ENCODE assay signal across 30 mouse cellular contexts in genomic region chr1:39005751-39006354, GRCm38 (mm10). TPM values are rescaled to one million over a fixed set of nuclear protein-coding genes. Genes with fewer than 3 reads are reported as not detected.
DNase-seq lines count a peak whose midpoint lies in the region; ATAC-seq and TF ChIP-seq lines count a peak whose summit lies in the region.
"Had no signal": no experiment of that assay in that cellular context is flagged by ENCODE, and none has a peak within 500 bp of the region (broad histone marks: within the 10 kb centered on the region; RNA-seq: fewer than 3 reads in every experiment).

No protein-coding gene starts in this region.

- TF ChIP-seq POLR2A in ES-Bruce4 (IDR thresholded peaks at IDR 0.05; ENCODE audit: insufficient read depth, low read length), result no peak

- WGBS in kidney, embryonic 14.5 days, result 57% methylated on average over 10 of the region's 10 CpGs

- no peak for TF ChIP-seq CTCF in ES-Bruce4 (IDR thresholded peaks at IDR 0.05; ENCODE audit: low read depth, low read length)

- no peak overlapping the region for H3K27ac ChIP-seq in kidney, embryonic 14.5 days (ENCODE audit: low read depth, low read length)
- no peak overlapping the region for H3K27ac ChIP-seq in ES-Bruce4 (ENCODE audit: insufficient read depth, low read length)
- H3K27ac ChIP-seq: embryonic facial prominence, embryonic 10.5 days; embryonic facial prominence, embryonic 15.5 days; forebrain, embryonic 13.5 days; hindbrain, embryonic 13.5 days; kidney, postnatal 0 days; limb, embryonic 10.5 days; limb, embryonic 15.5 days; liver, embryonic 13.5 days; midbrain, embryonic 12.5 days; stomach, postnatal 0 days had no signal

- H3K4me3 ChIP-seq in kidney, embryonic 14.5 days (ENCODE audit: low read length), result no peak overlapping the region
- H3K4me3 ChIP-seq in ES-Bruce4 (ENCODE audit: low read depth, low read length), result no peak overlapping the region
- H3K4me3 ChIP-seq: embryonic facial prominence, embryonic 10.5 days; embryonic facial prominence, embryonic 15.5 days; forebrain, embryonic 13.5 days; hindbrain, embryonic 13.5 days; limb, embryonic 10.5 days; limb, embryonic 15.5 days; liver, embryonic 13.5 days; megakaryocyte, embryonic 14.5 days; midbrain, embryonic 12.5 days had no signal

- no peak overlapping the region for H3K9ac ChIP-seq in kidney, embryonic 14.5 days (ENCODE audit: low read depth, low read length)
- no peak overlapping the region for H3K9ac ChIP-seq in ES-Bruce4 (ENCODE audit: low read depth, poor library complexity, severe bottlenecking)
- H3K9ac ChIP-seq: embryonic facial prominence, embryonic 15.5 days; forebrain, embryonic 13.5 days; hindbrain, embryonic 13.5 days; limb, embryonic 15.5 days; liver, embryonic 13.5 days; midbrain, embryonic 12.5 days had no signal

- peak; percentile 20 to 32 for DNase-seq in kidney, postnatal 4 days
- peak; percentile 73 for DNase-seq in ZHBTc4 (ENCODE audit: low read depth, low spot score)
- no peak for DNase-seq in frontal cortex, postnatal 10 days (ENCODE audit: low spot score in 2 of 2)
- no peak for DNase-seq in thymus, adult 18-20 months
- DNase-seq: adrenal gland, adult 2 months; cerebellum, adult 8-10 months; cerebellum, postnatal 25 days; gastrocnemius, postnatal 25 days; heart, adult 18-20 months; heart, postnatal 4 days; layer of hippocampus, postnatal 36 days; liver, embryonic 13.5 days; lung, adult 18-20 months; lung, postnatal 4 days; right cerebral cortex, postnatal 4 days had no signal

- peak; percentile 51; the same call in 1 of the 2 replicates for TF ChIP-seq EP300 in ES-Bruce4 (IDR thresholded peaks at IDR 0.05; ENCODE audit: insufficient read depth, low read depth, low read length)

- no peaks in the 10 kb centered on the region for H3K4me1 ChIP-seq in kidney, embryonic 14.5 days (ENCODE audit: control insufficient read depth, insufficient read depth, low read length)
- no peaks in the 10 kb centered on the region for H3K4me1 ChIP-seq in ES-Bruce4 (ENCODE audit: control insufficient read depth, insufficient read depth, low read length)
- H3K4me1 ChIP-seq: liver, embryonic 13.5 days had no signal

- H3K36me3 ChIP-seq in kidney, embryonic 14.5 days (ENCODE audit: control insufficient read depth, insufficient read depth, low read length), result no peaks in the 10 kb centered on the region
- H3K36me3 ChIP-seq in ES-Bruce4 (ENCODE audit: control insufficient read depth, insufficient read depth, low read length, poor library complexity, severe bottlenecking), result no peaks in the 10 kb centered on the region
- H3K36me3 ChIP-seq: embryonic facial prominence, embryonic 10.5 days; embryonic facial prominence, embryonic 15.5 days; hindbrain, embryonic 13.5 days; limb, embryonic 10.5 days; limb, embryonic 15.5 days; liver, embryonic 13.5 days; midbrain, embryonic 12.5 days had no signal

- no peaks in the 10 kb centered on the region for H3K27me3 ChIP-seq in kidney, embryonic 14.5 days (ENCODE audit: control insufficient read depth, insufficient read depth, low read length)
- no peaks in the 10 kb centered on the region for H3K27me3 ChIP-seq in ES-Bruce4 (ENCODE audit: control insufficient read depth, insufficient read depth, low read length, poor library complexity, severe bottlenecking)
- H3K27me3 ChIP-seq: embryonic facial prominence, embryonic 15.5 days; forebrain, embryonic 13.5 days; hindbrain, embryonic 13.5 days; limb, embryonic 15.5 days; liver, embryonic 13.5 days; megakaryocyte, embryonic 14.5 days; midbrain, embryonic 12.5 days had no signal

- no peak for ATAC-seq in kidney, embryonic 14.5 days (ENCODE audit: low FRiP score, low TSS enrichment)
- ATAC-seq: activated CD4-positive, CD25-positive, alpha-beta regulatory T cell, adult 4 months; forebrain, embryonic 13.5 days; lung, postnatal 0 days had no signal

- no peaks in the 10 kb centered on the region for H3K9me3 ChIP-seq in kidney, embryonic 14.5 days (ENCODE audit: control insufficient read depth, low read length)
- H3K9me3 ChIP-seq in ES-Bruce4 (replicated peaks; ENCODE audit: control insufficient read depth, insufficient read depth, low read length, poor library complexity, severe bottlenecking), result no peaks in the 10 kb centered on the region
- H3K9me3 ChIP-seq: embryonic facial prominence, embryonic 10.5 days; embryonic facial prominence, embryonic 15.5 days; forebrain, embryonic 13.5 days; hindbrain, embryonic 13.5 days; limb, embryonic 10.5 days; limb, embryonic 15.5 days; liver, embryonic 13.5 days; midbrain, embryonic 12.5 days had no signal

- H3K4me2 ChIP-seq in kidney, embryonic 14.5 days (replicated peaks; ENCODE audit: low read depth, low read length), result no peak overlapping the region
- H3K4me2 ChIP-seq: embryonic facial prominence, embryonic 15.5 days; forebrain, embryonic 13.5 days; heart, embryonic 11.5 days; hindbrain, embryonic 13.5 days; limb, embryonic 15.5 days; liver, embryonic 13.5 days; midbrain, embryonic 12.5 days had no signal

RNA-seq across cellular contexts. Expression of gene Pdcl3, which starts 20.4 kb away (rescaled TPM):
- 166 and 207 TPM in 2 replicates for polyA plus RNA-seq in kidney, embryonic 14.5 days (2014; fragmentation: Nextera tagmentation; extraction: Ambion mirVana)
- 198 and 199 TPM in 2 replicates for polyA plus RNA-seq in ES-Bruce4 (2011; ENCODE audit: insufficient read depth, insufficient read length, low read depth, missing spikeins)

Comparison
In these comparisons a context has a peak if more than half of its experiments do, and no peak if none do; other contexts are left out.
1. DNase-seq: peak in kidney, postnatal 4 days (2 of 2) and ZHBTc4 (single experiment); none in frontal cortex, postnatal 10 days (0 of 2) and thymus, adult 18-20 months (0 of 2).